ENCODE assay signal across 9 mouse cellular contexts in the genomic region with DNA sequence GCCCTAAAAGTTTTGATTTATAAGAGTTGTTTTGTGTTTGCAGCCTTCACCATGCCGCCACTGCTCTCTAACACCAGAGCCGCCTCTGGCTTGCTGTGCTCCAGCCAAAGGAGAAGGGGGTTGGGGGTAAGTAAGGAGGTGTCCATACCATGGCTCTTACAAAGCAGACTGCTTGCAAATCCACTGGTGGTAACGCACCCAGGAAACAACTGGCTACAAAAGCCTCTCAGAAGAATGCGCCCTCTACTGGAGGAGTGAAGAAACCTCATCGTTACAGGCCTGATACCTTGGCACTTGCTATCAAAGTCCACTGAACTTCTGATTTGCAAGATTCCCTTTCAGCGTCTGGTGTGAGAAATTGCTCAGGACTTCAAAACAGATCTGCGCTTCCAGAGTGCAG. TPM values are rescaled to one million over a fixed set of nuclear protein-coding genes. Genes with fewer than 3 reads are reported as not detected.
DNase-seq lines count a peak whose midpoint lies in the region; ATAC-seq and TF ChIP-seq lines count a peak whose summit lies in the region.
"Had no signal": no experiment of that assay in that cellular context is flagged by ENCODE, and none has a peak within 500 bp of the region (broad histone marks: within the 10 kb centered on the region; RNA-seq: fewer than 3 reads in every experiment).

No protein-coding gene starts in this region.

- H3K4me1 ChIP-seq in midbrain, embryonic 14.5 days (ENCODE audit: control insufficient read depth, insufficient read depth, low read length), result 0 out of 2 replicates have a peak, but pooled peaks cover under 1% of the 10 kb centered on the region
- peaks cover under 1% of the 10 kb centered on the region; the same call in 1 of the 2 replicates for H3K4me1 ChIP-seq in midbrain, embryonic 15.5 days
- H3K4me1 ChIP-seq in small intestine, adult 2 months (ENCODE audit: control insufficient read depth, insufficient read depth, insufficient read length, low read length), result no peaks in the 10 kb centered on the region

- no peak overlapping the region for H3K4me3 ChIP-seq in midbrain, embryonic 14.5 days (replicated peaks; ENCODE audit: low read depth, low read length)
- H3K4me3 ChIP-seq in midbrain, embryonic 15.5 days, result no peak overlapping the region
- H3K4me3 ChIP-seq in small intestine, adult 2 months (ENCODE audit: low read depth, low read length), result no peak overlapping the region
- H3K4me3 ChIP-seq: limb, embryonic 12.5 days had no signal

- intact Hi-C loops in left cerebral cortex, postnatal 36 days (cut with DNase I), result no loop called here

- H3K36me3 ChIP-seq in midbrain, embryonic 14.5 days (ENCODE audit: control insufficient read depth, insufficient read depth, low read length), result no peaks in the 10 kb centered on the region
- H3K36me3 ChIP-seq in midbrain, embryonic 15.5 days (replicated peaks), result no peaks in the 10 kb centered on the region
- no peaks in the 10 kb centered on the region for H3K36me3 ChIP-seq in small intestine, adult 2 months (ENCODE audit: control insufficient read depth, insufficient read depth, low read length)
- H3K36me3 ChIP-seq: limb, embryonic 12.5 days had no signal

- TF ChIP-seq POLR2A in small intestine, adult 2 months (IDR thresholded peaks at IDR 0.05; ENCODE audit: low read depth, low read length), result no peak

- no peak overlapping the region for H3K9ac ChIP-seq in midbrain, embryonic 14.5 days (replicated peaks; ENCODE audit: low read length)
- H3K9ac ChIP-seq in midbrain, embryonic 15.5 days, result no peak overlapping the region
- H3K9ac ChIP-seq: limb, embryonic 12.5 days had no signal

- DNase-seq in adrenal gland, postnatal 14 days, result peak; percentile 24
- no peak for DNase-seq in adrenal gland, postnatal 4 days (ENCODE audit: low spot score in 2 of 2)
- DNase-seq in midbrain, embryonic 14.5 days, result peak; percentile 51
- peak; percentile 76 for DNase-seq in induced T-regulatory cell, adult 2 months (ENCODE audit: low read depth)
- no peak for DNase-seq in left cerebral cortex, postnatal 36 days (ENCODE audit: low spot score in 2 of 2)
- DNase-seq in heart, adult 8-10 months (ENCODE audit: low spot score), result no peak

- no peak overlapping the region for H3K4me2 ChIP-seq in midbrain, embryonic 14.5 days (ENCODE audit: low read length)
- no peak overlapping the region for H3K4me2 ChIP-seq in midbrain, embryonic 15.5 days
- H3K4me2 ChIP-seq: limb, embryonic 12.5 days had no signal

- H3K27ac ChIP-seq in midbrain, embryonic 14.5 days (replicated peaks; ENCODE audit: low read depth, low read length), result no peak overlapping the region
- H3K27ac ChIP-seq in midbrain, embryonic 15.5 days, result no peak overlapping the region
- no peak overlapping the region for H3K27ac ChIP-seq in small intestine, adult 2 months (ENCODE audit: insufficient read depth, low read depth, low read length)
- H3K27ac ChIP-seq: limb, embryonic 12.5 days had no signal

- TF ChIP-seq CTCF in small intestine, adult 2 months (IDR thresholded peaks at IDR 0.05; ENCODE audit: extremely low read depth, insufficient read length, insufficient replicate concordance, low read depth, low read length), result peak; percentile 59; the same call in 1 of the 2 replicates

- H3K27me3 ChIP-seq in midbrain, embryonic 14.5 days (ENCODE audit: control insufficient read depth, insufficient read depth, low read length), result no peaks in the 10 kb centered on the region
- 0 out of 2 replicates have a peak, but pooled peaks cover 4% of the 10 kb centered on the region for H3K27me3 ChIP-seq in midbrain, embryonic 15.5 days (replicated peaks)
- no peaks in the 10 kb centered on the region for H3K27me3 ChIP-seq in small intestine, adult 2 months (ENCODE audit: control insufficient read depth, insufficient read depth, low read length)
- H3K27me3 ChIP-seq: limb, embryonic 12.5 days had no signal

- WGBS in midbrain, embryonic 14.5 days, result 15% methylated on average over 7 of the region's 7 CpGs
- WGBS in midbrain, embryonic 15.5 days, result 14% methylated on average over 7 of the region's 7 CpGs
- whole genome bisulfite sequencing in small intestine, adult 2 months, result 21% methylated on average over 7 of the region's 7 CpGs

- no peak for ATAC-seq in midbrain, embryonic 14.5 days (ENCODE audit: low FRiP score, low TSS enrichment)
- no peak for ATAC-seq in midbrain, embryonic 15.5 days (replicated peaks)

- H3K9me3 ChIP-seq in midbrain, embryonic 14.5 days (ENCODE audit: control insufficient read depth, low read length), result no peaks in the 10 kb centered on the region
- no peaks in the 10 kb centered on the region for H3K9me3 ChIP-seq in midbrain, embryonic 15.5 days
- H3K9me3 ChIP-seq: limb, embryonic 12.5 days had no signal

RNA-seq across cellular contexts. Expression of gene Rtf1, which starts 5.9 kb away (rescaled TPM):
- 27.1 and 30.2 TPM in 2 replicates for total RNA-seq in adrenal gland, postnatal 14 days (2021)
- total RNA-seq in adrenal gland, postnatal 4 days (2021), result 10 to 100 TPM; 39.8 to 41.6 TPM
- polyA plus RNA-seq in midbrain, embryonic 14.5 days (2014; fragmentation: Nextera tagmentation; extraction: Ambion mirVana), result 46.2 and 59.4 TPM in 2 replicates
- polyA plus RNA-seq in midbrain, embryonic 15.5 days (2015; fragmentation: Nextera tagmentation; extraction: Ambion mirVana), result 50.0 and 62.3 TPM in 2 replicates
- 1.8 and 3.8 TPM in 2 replicates for polyA plus RNA-seq in small intestine, adult 2 months (2012; rRNA removed)
- 10 to 100 TPM; 57.8 to 62.8 TPM for total RNA-seq in left cerebral cortex, postnatal 36 days (2021)
- 10 to 100 TPM; 22.5 to 25.6 (median 24.1) TPM for total RNA-seq in heart, adult 8-10 months (2022)

RNA-seq across cellular contexts. Expression of gene Ndufaf1, which starts 6.4 kb away (rescaled TPM):
- 54.9 and 57.5 TPM in 2 replicates for total RNA-seq in adrenal gland, postnatal 14 days (2021)
- 10 to 100 TPM; 39.1 to 42.6 TPM for total RNA-seq in adrenal gland, postnatal 4 days (2021)
- 34.4 and 35.0 TPM in 2 replicates for polyA plus RNA-seq in midbrain, embryonic 14.5 days (2014; fragmentation: Nextera tagmentation; extraction: Ambion mirVana)
- polyA plus RNA-seq in midbrain, embryonic 15.5 days (2015; fragmentation: Nextera tagmentation; extraction: Ambion mirVana), result 37.0 and 37.5 TPM in 2 replicates
- 0.53 and 1.4 TPM in 2 replicates for polyA plus RNA-seq in small intestine, adult 2 months (2012; rRNA removed)
- 10 to 100 TPM; 28.4 to 29.3 TPM for total RNA-seq in left cerebral cortex, postnatal 36 days (2021)
- total RNA-seq in heart, adult 8-10 months (2022), result 10 to 100 TPM; 53.6 to 71.5 (median 63.6) TPM

RNA-seq across cellular contexts. Expression of gene Oip5, which starts 50.7 kb away (rescaled TPM):
- total RNA-seq in adrenal gland, postnatal 14 days (2021), result 4.0 and 6.4 TPM in 2 replicates
- 10 to 100 TPM; 10.5 to 10.7 TPM for total RNA-seq in adrenal gland, postnatal 4 days (2021)
- polyA plus RNA-seq in midbrain, embryonic 14.5 days (2014; fragmentation: Nextera tagmentation; extraction: Ambion mirVana), result 4.2 and 6.2 TPM in 2 replicates
- 3.1 and 4.6 TPM in 2 replicates for polyA plus RNA-seq in midbrain, embryonic 15.5 days (2015; fragmentation: Nextera tagmentation; extraction: Ambion mirVana)
- 3.7 and 4.4 TPM in 2 replicates for polyA plus RNA-seq in small intestine, adult 2 months (2012; rRNA removed)
- total RNA-seq in left cerebral cortex, postnatal 36 days (2021), result 1 to 10 TPM; 1.6 to 1.7 TPM
- 1 to 10 TPM in 1 of 4 experiments, under 1 TPM in 3; 0.34 to 1.2 (median 0.58) TPM for total RNA-seq in heart, adult 8-10 months (2022)

RNA-seq across cellular contexts. Expression of gene Nusap1, which starts 50.9 kb away (rescaled TPM):
- 12.0 and 14.2 TPM in 2 replicates for total RNA-seq in adrenal gland, postnatal 14 days (2021)
- total RNA-seq in adrenal gland, postnatal 4 days (2021), result 10 to 100 TPM; 20.1 to 21.8 TPM
- polyA plus RNA-seq in midbrain, embryonic 14.5 days (2014; fragmentation: Nextera tagmentation; extraction: Ambion mirVana), result 11.0 and 19.4 TPM in 2 replicates
- polyA plus RNA-seq in midbrain, embryonic 15.5 days (2015; fragmentation: Nextera tagmentation; extraction: Ambion mirVana), result 10.1 and 11.6 TPM in 2 replicates
- 0.23 and 0.75 TPM in 2 replicates for polyA plus RNA-seq in small intestine, adult 2 months (2012; rRNA removed)
- total RNA-seq in left cerebral cortex, postnatal 36 days (2021), result under 1 TPM; 0.39 to 0.62 TPM
- 1 to 10 TPM in 1 of 4 experiments, under 1 TPM in 3; 0.28 to 1.7 (median 0.37) TPM for total RNA-seq in heart, adult 8-10 months (2022)

Comparison
In these comparisons a context has a peak if more than half of its experiments do, and no peak if none do; other contexts are left out.
1. DNase-seq: peak in adrenal gland, postnatal 14 days (single experiment), midbrain, embryonic 14.5 days (single experiment) and induced T-regulatory cell, adult 2 months (single experiment); none in adrenal gland, postnatal 4 days (0 of 2), left cerebral cortex, postnatal 36 days (0 of 2) and heart, adult 8-10 months (single experiment).